In genomic region chr17:71039851-71040581, GRCm38 (mm10) we compare ENCODE assay signal across 8 mouse cellular contexts. TPM values are rescaled to one million over a fixed set of nuclear protein-coding genes. Genes with fewer than 3 reads are reported as not detected.
A peak's percentile ranks its signal among the peaks of the same experiment; 100 is the strongest.
DNase-seq lines count a peak whose midpoint lies in the region; ATAC-seq and TF ChIP-seq lines count a peak whose summit lies in the region.

No protein-coding gene starts in this region.

- TF ChIP-seq CTCF in MEL (IDR thresholded peaks at IDR 0.05 in 2 of 3, conservative IDR thresholded peaks at IDR 0.05 in 1 of 3; ENCODE audit: control insufficient read depth in 1 of 3, insufficient read depth in 1 of 3, low read depth in 2 of 3, low read length in 3 of 3, poor library complexity in 1 of 3, severe bottlenecking in 1 of 3) (no peak), Patski (IDR thresholded peaks at IDR 0.05) (no peak)
- no peak for TF ChIP-seq CTCF in left cerebral cortex, adult 2 months (IDR thresholded peaks at IDR 0.05)

- intact Hi-C loops in left cerebral cortex, adult 2 months (cut with DNase I), result no loop called here

- no peak overlapping the region for H3K27ac ChIP-seq in MEL (ENCODE audit: control insufficient read depth, low read depth, low read length)
- H3K27ac ChIP-seq in limb, embryonic 12.5 days, result peak overlapping the region; percentile 80
- no peak overlapping the region for H3K27ac ChIP-seq in left cerebral cortex, adult 2 months

- POLR2A ChIA-PET in Patski (lab: Charles Lee), result interaction anchor here (0.6 to 1.1 kb wide), 6 partner anchors 10 to 50 kb away, joined by 3 to 5 read pairs (median 4); no protein-coding TSS in a partner anchor

- in situ Hi-C loops in Patski (cut with MboI; ENCODE audit: low pct_unique_long_range_greater_than_20kb), result no loop called here

- H3K36me3 ChIP-seq in MEL (ENCODE audit: control insufficient read depth in 1 of 2, insufficient read depth in 2 of 2, low read length in 2 of 2), result peaks cover 0 to 3% of the 10 kb centered on the region in 2 experiments; a peak in 2 of 4 replicates
- no peaks in the 10 kb centered on the region for H3K36me3 ChIP-seq in limb, embryonic 12.5 days

- H3K4me3 ChIP-seq in MEL (ENCODE audit: control insufficient read depth in 1 of 2, insufficient read depth in 1 of 2, low read depth in 2 of 2, low read length in 2 of 2), result no peak overlapping the region
- no peak overlapping the region for H3K4me3 ChIP-seq in limb, embryonic 12.5 days (replicated peaks)
- H3K4me3 ChIP-seq in left cerebral cortex, adult 2 months, result no peak overlapping the region

- WGBS in limb, embryonic 12.5 days, result 17% methylated on average over 12 of the region's 12 CpGs

- no peak for TF ChIP-seq EP300 in MEL (IDR thresholded peaks at IDR 0.05; ENCODE audit: low read depth in 1 of 2, low read length in 2 of 2)

- no peak for DNase-seq in MEL (ENCODE audit: low read depth, low spot score)
- peak; percentile 62 for DNase-seq in Patski (ENCODE audit: low read depth, low spot score)
- DNase-seq in forelimb bud, embryonic 11.5 days (ENCODE audit: low read depth, low spot score), result peak; percentile 79
- DNase-seq in T-cell, adult 2 months (ENCODE audit: low spot score), result no peak
- DNase-seq in cerebellum, postnatal 25 days, result no peak
- no peak for DNase-seq in left cerebral cortex, adult 2 months (ENCODE audit: extremely low spot score in 1 of 2, low spot score in 2 of 2)
- no peak for DNase-seq in layer of hippocampus, adult 18-20 months (ENCODE audit: low spot score in 2 of 2)

- peak overlapping the region; percentile 16; the same call in 1 of the 2 replicates for H3K4me2 ChIP-seq in limb, embryonic 12.5 days

- peaks cover 9 to 12% of the 10 kb centered on the region in 2 experiments for H3K4me1 ChIP-seq in MEL (ENCODE audit: control insufficient read depth in 1 of 2, insufficient read depth in 2 of 2, low read length in 2 of 2)
- H3K4me1 ChIP-seq in limb, embryonic 12.5 days (replicated peaks), result peaks cover 29% of the 10 kb centered on the region

- TF ChIP-seq RAD21 in MEL (IDR thresholded peaks at IDR 0.05; ENCODE audit: low read depth, low read length), result no peak

- no peak for TF ChIP-seq POLR2A in MEL (IDR thresholded peaks at IDR 0.05; ENCODE audit: control insufficient read depth in 1 of 2, insufficient read depth in 1 of 2, low read depth in 1 of 2, low read length in 2 of 2, poor library complexity in 1 of 2)

- H3K9me3 ChIP-seq in MEL (replicated peaks; ENCODE audit: insufficient read depth, low read length), result no peaks in the 10 kb centered on the region
- no peaks in the 10 kb centered on the region for H3K9me3 ChIP-seq in limb, embryonic 12.5 days

- peak; percentile 67 for ATAC-seq in Patski
- ATAC-seq in limb, embryonic 12.5 days (ENCODE audit: insufficient number of reproducible peaks, insufficient read depth, low FRiP score, low TSS enrichment, low read depth), result peak; percentile 86

- no peak overlapping the region for H3K9ac ChIP-seq in MEL (ENCODE audit: control insufficient read depth, low read depth, low read length, poor library complexity, severe bottlenecking)
- no peak overlapping the region for H3K9ac ChIP-seq in limb, embryonic 12.5 days (replicated peaks)

- H3K27me3 ChIP-seq in MEL (ENCODE audit: control insufficient read depth in 1 of 2, insufficient read depth in 2 of 2, low read length in 2 of 2), result no peaks in the 10 kb centered on the region
- no peaks in the 10 kb centered on the region for H3K27me3 ChIP-seq in Patski
- no peaks in the 10 kb centered on the region for H3K27me3 ChIP-seq in limb, embryonic 12.5 days

- no peaks in the 10 kb centered on the region for H3K79me2 ChIP-seq in MEL (ENCODE audit: control insufficient read depth, insufficient read depth, low read length, poor library complexity)

- CTCF ChIA-PET in Patski (lab: Charles Lee), result interaction anchor here (1.1 to 1.6 kb wide), 5 partner anchors 8 to 190 kb away, joined by 3 to 8 read pairs (median 4); no protein-coding TSS in a partner anchor

TF ChIP-seq in MEL, 35 proteins besides CTCF, POLR2A, EP300 and RAD21:
- peak; percentile 29; the same call in 1 of the 2 replicates for TF ChIP-seq USF1 (IDR thresholded peaks at IDR 0.05; ENCODE audit: low read depth, low read length)
- no peak for TF ChIP-seq JUND (IDR thresholded peaks at IDR 0.05; ENCODE audit: low read depth, low read length)

RNA-seq across cellular contexts. Expression of gene Myl12a, which starts 37.3 kb away (rescaled TPM):
- 112 and 113 TPM in 2 replicates for total RNA-seq in MEL (2012; rRNA removed)
- 100 to 1,000 TPM in 1 of 2 experiments, not detected in 1; 130 TPM for polyA plus RNA-seq in MEL (2012; ENCODE audit: insufficient read depth in 1 of 2, insufficient read length in 2 of 2, low read depth in 1 of 2, low replicate concordance in 2 of 2, missing spikeins in 1 of 2)
- polyA plus RNA-seq in Patski (2021), result 867 TPM
- polyA plus RNA-seq in limb, embryonic 12.5 days (2016; fragmentation: Nextera tagmentation; extraction: Ambion mirVana), result 586 and 602 TPM in 2 replicates
- total RNA-seq in left cerebral cortex, adult 2 months (2021), result 10 to 100 TPM; 39.0 to 43.4 TPM
- total RNA-seq in layer of hippocampus, adult 18-20 months (2021), result 10 to 100 TPM; 36.0 to 37.1 TPM

RNA-seq across cellular contexts. Expression of gene Myom1, which starts 37.6 kb away (rescaled TPM):
- 0.65 and 0.69 TPM in 2 replicates for total RNA-seq in MEL (2012; rRNA removed)
- polyA plus RNA-seq in MEL (2012; ENCODE audit: insufficient read depth in 1 of 2, insufficient read length in 2 of 2, low read depth in 1 of 2, low replicate concordance in 2 of 2, missing spikeins in 1 of 2) (under 1 TPM in 1 of 2 experiments, not detected in 1; 0.79 TPM), Patski (2021) (2.8 TPM)
- polyA plus RNA-seq in limb, embryonic 12.5 days (2016; fragmentation: Nextera tagmentation; extraction: Ambion mirVana), result 7.6 and 8.6 TPM in 2 replicates
- total RNA-seq in left cerebral cortex, adult 2 months (2021), result 1 to 10 TPM; 1.6 to 2.2 TPM
- 1 to 10 TPM; 1.4 to 2.6 TPM for total RNA-seq in layer of hippocampus, adult 18-20 months (2021)

Comparison
In these comparisons a context has a peak if more than half of its experiments do, and no peak if none do; other contexts are left out.
1. DNase-seq: peak in Patski (single experiment) and forelimb bud, embryonic 11.5 days (single experiment); none in MEL (single experiment), T-cell, adult 2 months (single experiment), cerebellum, postnatal 25 days (0 of 2), left cerebral cortex, adult 2 months (0 of 2) and layer of hippocampus, adult 18-20 months (0 of 2).